Mouse (Mus musculus) myocyte (in vitro differentiated cells): ENCODE results near the gene Orai2. TPM values are rescaled to one million over a fixed set of nuclear protein-coding genes. Genes with fewer than 3 reads are reported as not detected.

Source experiments
- H3K27me3 ChIP-seq: one replicate; pipeline ENCODE4 v1.6.1; 2011; ENCODE audit not compliant: control insufficient read depth, insufficient read depth, insufficient read length
- H3K36me3 ChIP-seq: one replicate; pipeline ENCODE4 v1.6.1; 2011; ENCODE audit not compliant: control insufficient read depth, insufficient read depth
- H3K4me2 ChIP-seq: one replicate; pipeline ENCODE4 v1.6.1; 2011; ENCODE audit warnings: low read depth, control low read depth
- H3K4me3 ChIP-seq: one replicate; pipeline ENCODE4 v1.5.1; 2011; ENCODE audit warnings: mild to moderate bottlenecking, control low read depth, moderate library complexity
- H3K79me2 ChIP-seq: one replicate; pipeline ENCODE4 v1.6.1; 2011; ENCODE audit not compliant: control insufficient read depth, insufficient read depth
- H3ac ChIP-seq: one replicate; pipeline ENCODE4 v1.6.1; 2011; ENCODE audit not compliant: control insufficient read depth, insufficient read length
- CEBPB ChIP-seq: IDR thresholded peaks from 2 replicates; pipeline ENCODE4 v1.6.1; 2011; ENCODE audit warnings: mild to moderate bottlenecking, moderate library complexity; ENCODE audit not compliant: poor library complexity, insufficient read depth, severe bottlenecking
- E2F4 ChIP-seq: IDR thresholded peaks from one replicate; pipeline ENCODE4 v1.6.1; 2011; ENCODE audit warnings: mild to moderate bottlenecking, control low read depth, moderate library complexity; ENCODE audit not compliant: insufficient read depth
- MAX ChIP-seq: IDR thresholded peaks from one replicate; pipeline ENCODE4 v1.6.1; 2011; ENCODE audit warnings: low read depth, mild to moderate bottlenecking, control low read depth
- MYOD1 ChIP-seq, 3 experiments: IDR thresholded peaks; one replicate each; pipeline ENCODE4 v1.6.1; 2011; ENCODE audit warnings: control low read depth in 2 of 3, low read depth in 2 of 3, mild to moderate bottlenecking in 2 of 3, moderate library complexity in 1 of 3; ENCODE audit not compliant: insufficient read length in 2 of 3, control insufficient read depth in 1 of 3
- MYOG ChIP-seq, 3 experiments: IDR thresholded peaks; one replicate each; pipeline ENCODE4 v1.6.1; 2011; ENCODE audit warnings: control low read depth in 2 of 3, low read depth in 2 of 3, mild to moderate bottlenecking in 2 of 3; ENCODE audit not compliant: insufficient read length in 2 of 3, control insufficient read depth in 1 of 3, insufficient read depth in 1 of 3
- POLR2A ChIP-seq: IDR thresholded peaks from one replicate; pipeline ENCODE4 v1.6.1; 2011; ENCODE audit warnings: low read depth, mild to moderate bottlenecking, control low read depth, moderate library complexity; ENCODE audit not compliant: insufficient read length
- POLR2AphosphoS2 ChIP-seq: IDR thresholded peaks from one replicate; pipeline ENCODE4 v1.6.1; 2011; ENCODE audit warnings: low read depth, control low read depth; ENCODE audit not compliant: insufficient read length
- REST ChIP-seq: IDR thresholded peaks from one replicate; pipeline ENCODE4 v1.6.1; 2011; ENCODE audit warnings: mild to moderate bottlenecking, control low read depth, moderate library complexity; ENCODE audit not compliant: insufficient read depth, insufficient read length
- SRF ChIP-seq: IDR thresholded peaks from one replicate; pipeline ENCODE4 v1.6.1; 2011; ENCODE audit warnings: low read depth; ENCODE audit not compliant: control insufficient read depth, insufficient read length
- TCF12 ChIP-seq: IDR thresholded peaks from one replicate; pipeline ENCODE4 v1.6.1; 2011; ENCODE audit warnings: mild to moderate bottlenecking, control low read depth; ENCODE audit not compliant: poor library complexity, insufficient read depth, severe bottlenecking
- TCF3 ChIP-seq: IDR thresholded peaks from one replicate; pipeline ENCODE4 v1.6.1; 2011; ENCODE audit warnings: low read depth, control low read depth; ENCODE audit not compliant: insufficient read length
- USF1 ChIP-seq: IDR thresholded peaks from one replicate; pipeline ENCODE4 v1.6.1; 2011; ENCODE audit warnings: low read depth, mild to moderate bottlenecking, control low read depth, moderate library complexity
- polyA plus RNA-seq: library from polyadenylated mRNA; unstranded; fragments of >200 nt; fragmentation: generic; extraction: Trizol; gene quantifications from one replicate; pipeline ENCODE4 v1.2.1, GENCODE M21; 2012; ENCODE audit warnings: missing spikeins

Orai2 gene
- polyA plus RNA-seq, 1 experiment: 18.2 TPM

DNA sequence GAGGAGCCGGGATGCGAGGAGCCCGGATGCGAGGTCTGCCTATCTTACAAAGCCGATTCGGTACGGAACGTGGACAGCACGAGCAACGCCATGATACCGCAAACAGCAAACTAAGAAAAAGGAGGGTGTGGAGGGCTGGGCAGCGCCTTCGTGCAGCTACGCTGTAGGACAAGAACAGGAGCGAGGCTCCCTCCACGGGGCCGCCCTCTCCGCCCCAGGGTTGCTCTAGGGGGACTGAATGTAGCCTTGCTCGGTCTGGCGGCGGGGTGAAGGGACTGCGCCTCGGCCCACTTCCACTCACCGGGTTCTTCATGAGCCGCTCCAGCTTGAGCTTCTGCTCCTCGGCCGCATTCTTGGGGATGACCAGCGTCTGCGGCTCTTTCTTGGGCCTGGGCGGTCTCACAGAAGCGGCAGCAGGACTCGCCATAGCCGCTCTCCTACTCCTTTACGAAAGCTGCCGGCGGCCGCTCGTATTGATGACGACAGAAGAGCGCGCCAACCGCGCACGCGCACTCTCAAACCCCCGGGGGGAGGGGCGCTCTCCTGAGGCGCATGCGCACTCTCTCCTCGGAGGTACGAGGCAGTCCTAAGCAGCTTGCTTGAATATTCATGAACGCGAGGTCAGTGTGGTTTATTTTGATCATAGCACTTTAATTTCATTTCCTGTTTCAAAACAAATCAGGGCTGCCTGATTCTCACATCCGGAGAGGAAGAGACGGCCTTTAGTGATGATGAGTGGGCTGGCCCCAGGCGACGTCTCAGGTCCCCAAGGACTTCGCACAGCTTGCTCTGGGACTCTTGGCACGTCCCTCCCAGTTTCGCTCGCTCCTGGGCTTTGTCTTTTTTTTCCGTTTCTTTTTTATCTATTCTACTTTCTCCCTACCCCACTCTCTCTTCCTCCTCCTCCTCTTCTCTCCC, 28.2 kb upstream of the Orai2 start, which contains the start of gene Prkrip1:
TSS of gene Prkrip1 (minus strand) at position 490 of the 918 bp plus-strand sequence.
- TF ChIP-seq E2F4 (peak; percentile 39), POLR2A (peak; percentile 40), MAX (no peak), USF1 (no peak)
- H3K27me3 ChIP-seq: no peaks in the 10 kb centered on the region
- peaks cover 18% of the 10 kb centered on the region for H3K79me2 ChIP-seq
- H3ac ChIP-seq: peak within 1 kb of the TSS; percentile 47
- peak within 1 kb of the TSS; percentile 92 for H3K4me2 ChIP-seq
- peak within 1 kb of the TSS; percentile 77 for H3K4me3 ChIP-seq
- peaks cover 21% of the 10 kb centered on the region for H3K36me3 ChIP-seq

DNA sequence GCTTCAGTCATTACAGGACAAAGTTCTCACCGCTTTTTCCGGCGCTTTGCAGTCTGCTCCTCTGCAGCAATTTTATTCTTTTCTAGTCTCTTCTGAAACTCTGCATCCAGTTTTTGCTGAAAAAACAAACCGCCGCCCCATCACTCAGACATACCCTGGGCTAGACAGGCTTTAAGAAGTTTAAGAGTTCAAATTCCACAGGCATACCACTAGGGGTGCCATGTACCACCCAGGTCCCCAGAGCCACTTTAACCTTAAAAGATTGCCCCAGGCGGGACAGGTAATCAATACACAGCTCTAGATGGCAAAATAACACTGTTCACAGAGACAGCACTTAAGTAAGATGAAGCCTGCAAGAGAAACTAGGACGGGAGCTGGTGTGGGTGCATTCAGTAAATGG, 21.4 kb upstream of the Orai2 start:
- peaks cover under 1% of the 10 kb centered on the region for H3K79me2 ChIP-seq
- TF ChIP-seq POLR2AphosphoS2: no peak
- TF ChIP-seq CEBPB: no peak
- TF ChIP-seq MYOD1 (IDR thresholded peaks at IDR 0.05; ENCODE audit: control insufficient read depth in 1 of 3, insufficient read length in 2 of 3, low read depth in 2 of 3): no peak
- no peak for TF ChIP-seq REST
- TF ChIP-seq TCF12: no peak
- no peak for TF ChIP-seq MYOG (IDR thresholded peaks at IDR 0.05; ENCODE audit: control insufficient read depth in 1 of 3, insufficient read depth in 1 of 3, insufficient read length in 2 of 3, low read depth in 2 of 3)
- TF ChIP-seq E2F4: no peak
- TF ChIP-seq POLR2A: no peak
- no peak for TF ChIP-seq SRF
- TF ChIP-seq MAX: no peak
- no peak for TF ChIP-seq USF1
- TF ChIP-seq TCF3: no peak
- H3K4me2 ChIP-seq: no peak overlapping the region
- H3K27me3 ChIP-seq: no peaks in the 10 kb centered on the region
- H3K4me3 ChIP-seq: no peak overlapping the region
- H3K36me3 ChIP-seq: peaks cover 24% of the 10 kb centered on the region
- H3ac ChIP-seq: no peak overlapping the region

DNA sequence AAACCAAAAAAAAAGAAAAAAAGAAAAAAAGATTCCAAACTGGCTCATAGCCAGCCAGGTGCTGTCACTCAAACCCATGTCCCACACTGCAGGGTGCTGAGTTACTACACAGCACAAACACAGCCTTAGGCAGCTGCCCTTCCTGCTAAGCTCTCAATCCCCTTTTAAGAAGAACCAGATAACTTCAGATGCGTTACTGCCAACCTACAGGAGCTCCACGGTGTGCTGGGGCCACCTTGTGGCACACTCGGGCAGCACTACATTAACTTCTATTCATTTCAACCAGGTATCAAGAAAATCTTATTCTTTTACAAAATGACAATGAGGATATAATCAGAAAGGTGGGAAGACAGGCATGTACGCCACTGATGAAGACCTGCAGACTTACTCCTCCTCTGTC, 16.2 kb upstream of the Orai2 start:
- H3K79me2 ChIP-seq: no peaks in the 10 kb centered on the region
- H3K4me3 ChIP-seq: no peak overlapping the region
- H3K4me2 ChIP-seq: no peak overlapping the region
- H3K27me3 ChIP-seq: no peaks in the 10 kb centered on the region
- peaks cover 23% of the 10 kb centered on the region for H3K36me3 ChIP-seq
- TF ChIP-seq MYOD1 (IDR thresholded peaks at IDR 0.05; ENCODE audit: control insufficient read depth in 1 of 3, insufficient read length in 2 of 3, low read depth in 2 of 3) (no peak), MAX (no peak), POLR2A (no peak), REST (no peak), CEBPB (no peak), TCF3 (no peak)
- H3ac ChIP-seq: no peak overlapping the region

DNA sequence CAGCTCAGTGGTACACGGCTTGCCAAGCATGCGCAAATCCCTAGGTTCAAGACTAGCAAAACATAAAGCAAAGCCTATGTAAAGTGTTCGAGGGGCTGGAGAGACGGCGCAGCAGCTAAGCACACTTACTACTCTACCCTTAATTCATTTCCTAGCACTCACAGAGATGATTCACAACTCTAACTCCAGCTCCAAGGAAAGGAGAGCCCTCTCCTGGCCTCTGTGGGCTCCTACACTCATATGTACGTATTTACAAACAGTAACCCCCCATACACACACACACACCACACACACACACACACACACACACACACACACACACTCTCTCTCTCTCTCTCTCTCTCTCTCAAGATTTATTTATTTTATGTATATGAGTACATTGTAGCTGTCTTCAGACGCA, 13.3 kb upstream of the Orai2 start:
- TF ChIP-seq USF1 (no peak), SRF (no peak), POLR2A (no peak), TCF12 (no peak), REST (no peak), MAX (no peak), MYOD1 (IDR thresholded peaks at IDR 0.05; ENCODE audit: control insufficient read depth in 1 of 3, insufficient read length in 2 of 3, low read depth in 2 of 3) (no peak), E2F4 (no peak), MYOG (IDR thresholded peaks at IDR 0.05; ENCODE audit: control insufficient read depth in 1 of 3, insufficient read depth in 1 of 3, insufficient read length in 2 of 3, low read depth in 2 of 3) (no peak)
- Histone ChIP-seq H3K27me3 (no peaks in the 10 kb centered on the region), H3K4me3 (no peak overlapping the region), H3K4me2 (no peak overlapping the region), H3ac (no peak overlapping the region), H3K36me3 (peaks cover 23% of the 10 kb centered on the region), H3K79me2 (no peaks in the 10 kb centered on the region)

DNA sequence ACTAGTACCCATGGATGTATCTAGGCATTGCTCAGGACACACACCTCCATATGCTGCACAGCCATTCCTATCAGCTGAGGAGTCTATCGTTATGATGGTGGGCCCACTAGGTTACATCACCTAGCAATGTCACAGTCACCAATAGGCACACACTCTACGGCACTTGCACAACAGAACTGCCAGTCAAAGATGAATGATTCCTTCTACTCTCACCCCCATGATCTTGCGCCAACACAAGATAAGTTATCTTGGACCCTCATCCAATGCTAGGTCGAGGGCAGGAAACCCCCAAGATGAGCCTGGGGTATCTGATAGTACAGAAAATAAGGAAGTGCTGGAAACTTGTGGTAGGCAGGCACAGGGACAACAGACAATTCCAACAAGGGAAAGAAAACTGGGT, 12.3 kb upstream of the Orai2 start:
- H3K79me2 ChIP-seq: no peaks in the 10 kb centered on the region
- H3K36me3 ChIP-seq: peaks cover 24% of the 10 kb centered on the region
- H3K4me3 ChIP-seq: no peak overlapping the region
- TF ChIP-seq MAX (no peak), USF1 (no peak), POLR2AphosphoS2 (no peak)
- no peak overlapping the region for H3K4me2 ChIP-seq
- H3ac ChIP-seq: no peak overlapping the region
- H3K27me3 ChIP-seq: no peaks in the 10 kb centered on the region
